Mouse (Mus musculus): ENCODE data around the gene Pla2g6. TPM values are rescaled to one million over a fixed set of nuclear protein-coding genes. Genes with fewer than 3 reads are reported as not detected.

The Pla2g6 gene
- total RNA-seq, 2 experiments from 2014 or later = 8.1 to 8.7 TPM

DNA sequence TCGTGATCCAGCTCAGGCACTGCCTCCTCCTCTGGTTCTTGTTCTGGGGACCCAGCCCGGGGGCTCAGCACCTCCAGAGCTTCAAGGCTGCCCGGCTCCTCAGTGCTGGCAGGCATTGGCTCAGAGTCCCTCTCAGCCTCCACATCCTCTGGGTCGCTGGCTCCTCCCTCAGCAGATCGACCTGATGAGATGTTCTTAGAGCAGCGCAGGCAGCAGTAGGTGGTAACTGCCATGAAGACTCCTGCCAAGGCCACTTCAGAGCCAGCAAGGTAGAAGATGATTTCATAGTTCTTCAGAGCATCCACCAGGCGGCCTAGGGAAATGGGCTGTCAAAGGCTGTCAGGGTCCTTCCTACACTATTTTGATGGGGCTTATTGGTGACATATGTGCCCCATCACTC lies 77.0 kb downstream of the Pla2g6 start:
- DNase-seq = no peak
- intact Hi-C loops (cut with DNase I) = no loop called here

DNA sequence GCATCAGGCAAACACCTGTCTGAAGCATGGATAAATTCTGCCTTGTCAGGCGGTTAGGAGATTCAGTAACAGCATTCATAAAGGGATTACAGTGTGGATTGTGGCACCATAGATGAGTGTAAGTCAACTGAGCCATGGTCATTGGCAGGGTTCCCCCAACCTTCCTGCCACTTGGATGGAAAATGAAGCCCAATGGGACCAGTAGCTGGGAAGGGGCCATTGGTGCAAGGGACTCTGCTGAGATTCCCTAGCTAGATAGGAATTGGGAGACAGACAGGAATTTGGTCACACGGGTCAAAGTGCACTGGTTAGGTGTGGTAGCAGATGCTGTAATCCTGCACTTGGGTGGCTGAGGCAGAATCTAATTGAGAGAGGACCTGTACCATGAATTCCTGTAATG lies 78.0 kb downstream of the Pla2g6 start:
- DNase-seq = no peak
- intact Hi-C loops (cut with DNase I) = no loop called here

DNA sequence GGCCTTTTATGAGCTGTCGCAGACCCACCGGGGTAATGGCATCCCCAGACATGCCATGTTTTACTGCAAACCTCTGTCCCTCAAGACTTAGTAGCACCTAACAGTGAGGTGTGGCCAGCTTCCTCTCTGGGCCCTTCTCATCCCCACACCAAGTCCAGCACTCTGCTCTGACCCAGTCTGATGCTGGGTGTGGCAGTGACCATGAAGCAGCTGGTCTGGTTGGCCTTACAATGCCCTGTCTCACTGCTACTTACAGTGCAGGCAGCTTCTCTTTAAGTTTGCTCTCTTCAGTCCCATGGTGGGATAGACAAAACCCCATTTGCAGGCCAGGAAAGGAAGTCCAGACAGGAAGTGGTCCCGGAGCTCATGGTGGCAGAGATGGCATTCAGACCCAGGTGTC lies 82.9 kb downstream of the Pla2g6 start:
- intact Hi-C loops (cut with DNase I) = no loop called here
- DNase-seq = no peak

DNA sequence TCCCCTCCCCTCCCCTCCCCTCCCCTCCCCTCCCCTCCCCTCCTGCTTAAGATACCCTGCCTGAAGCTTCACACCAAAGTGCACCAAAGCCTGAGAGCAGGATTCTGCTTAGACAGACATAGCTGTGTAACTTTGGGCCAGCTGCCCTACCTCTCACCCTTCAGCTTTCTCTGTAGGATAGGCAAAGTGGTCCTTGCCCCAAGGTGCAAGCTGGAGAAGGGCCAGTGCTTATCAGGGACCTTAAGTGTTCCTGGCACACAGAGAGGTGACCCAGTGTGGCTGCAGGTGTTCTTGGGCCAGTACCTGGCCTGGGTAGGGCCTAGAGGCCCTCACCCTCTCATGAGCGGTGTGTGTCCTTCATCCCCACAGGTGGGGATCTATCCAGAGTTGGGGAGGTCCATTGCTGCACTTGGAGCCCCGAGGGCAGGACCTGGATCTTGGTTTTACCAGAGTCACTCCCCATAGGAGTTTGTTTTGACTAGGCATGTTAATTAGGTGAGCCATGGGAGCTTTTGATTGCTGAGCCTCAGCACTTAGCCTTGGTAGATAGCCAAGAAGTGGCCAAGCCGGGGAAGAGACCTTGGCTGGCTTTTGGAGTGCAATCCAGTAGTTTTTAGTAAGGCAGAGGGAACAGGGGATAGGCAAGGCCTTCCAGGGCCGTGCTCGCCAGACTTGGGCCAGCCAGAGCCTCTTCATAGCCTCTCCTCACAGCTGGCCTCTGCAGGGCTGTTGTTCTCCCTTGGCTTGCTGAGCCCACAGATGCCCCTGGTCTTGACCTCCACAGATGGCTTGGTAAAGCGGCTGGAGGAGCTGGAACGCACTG lies 83.9 kb downstream of the Pla2g6 start:
- intact Hi-C loops (cut with DNase I) = loop anchor here (5.0 kb wide), 3 partner anchors 38 to 363 kb away; partner anchors contain the start of genes Dmc1 and Maff
- peak in 1 of 2 experiments; percentile 41 for DNase-seq

DNA sequence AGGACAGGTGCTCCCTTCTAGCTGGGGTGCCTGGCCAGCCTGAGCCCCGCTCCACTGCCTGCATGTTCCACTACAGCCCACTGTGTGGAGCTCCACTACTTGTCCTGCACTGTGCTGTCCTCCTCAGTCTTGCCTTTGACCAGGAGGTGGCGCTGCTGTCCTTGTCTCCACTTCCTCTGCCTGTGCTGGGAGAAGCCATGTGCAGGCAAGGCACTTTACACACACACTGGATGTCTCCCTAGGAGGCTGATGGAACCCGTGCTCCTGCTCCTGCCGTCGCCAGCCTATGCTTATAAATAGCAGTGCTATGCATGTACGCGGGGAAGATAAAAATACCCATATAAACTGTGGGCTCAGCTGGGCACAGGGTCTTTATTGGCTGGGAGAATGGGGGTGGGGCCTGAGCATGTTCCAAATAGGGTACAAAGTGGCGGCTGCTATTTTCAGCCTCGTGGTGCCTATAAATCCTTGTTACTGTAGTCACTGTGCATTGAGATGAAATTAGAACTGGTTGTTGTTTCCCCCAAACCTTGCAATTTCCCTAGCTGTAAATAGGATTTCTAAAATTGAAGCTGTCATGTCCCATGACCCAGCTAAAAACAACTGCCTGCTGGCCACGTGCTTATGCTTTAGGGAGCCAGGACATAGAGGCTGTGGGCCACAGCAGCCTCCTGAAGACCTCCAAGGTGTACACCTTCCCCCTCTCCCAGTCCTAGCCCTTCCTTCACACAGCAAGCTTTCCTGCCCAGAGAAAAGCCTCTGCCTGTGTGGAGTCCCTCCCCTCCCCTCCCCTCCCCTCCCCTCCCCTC lies 84.8 kb downstream of the Pla2g6 start:
- intact Hi-C loops (cut with DNase I) = loop anchor here (1.0 to 5.0 kb wide), 6 partner anchors 39 to 364 kb away; partner anchors contain the start of genes Dmc1, Maff and Tmem184b
- DNase-seq = peak; percentile 95 to 96

DNA sequence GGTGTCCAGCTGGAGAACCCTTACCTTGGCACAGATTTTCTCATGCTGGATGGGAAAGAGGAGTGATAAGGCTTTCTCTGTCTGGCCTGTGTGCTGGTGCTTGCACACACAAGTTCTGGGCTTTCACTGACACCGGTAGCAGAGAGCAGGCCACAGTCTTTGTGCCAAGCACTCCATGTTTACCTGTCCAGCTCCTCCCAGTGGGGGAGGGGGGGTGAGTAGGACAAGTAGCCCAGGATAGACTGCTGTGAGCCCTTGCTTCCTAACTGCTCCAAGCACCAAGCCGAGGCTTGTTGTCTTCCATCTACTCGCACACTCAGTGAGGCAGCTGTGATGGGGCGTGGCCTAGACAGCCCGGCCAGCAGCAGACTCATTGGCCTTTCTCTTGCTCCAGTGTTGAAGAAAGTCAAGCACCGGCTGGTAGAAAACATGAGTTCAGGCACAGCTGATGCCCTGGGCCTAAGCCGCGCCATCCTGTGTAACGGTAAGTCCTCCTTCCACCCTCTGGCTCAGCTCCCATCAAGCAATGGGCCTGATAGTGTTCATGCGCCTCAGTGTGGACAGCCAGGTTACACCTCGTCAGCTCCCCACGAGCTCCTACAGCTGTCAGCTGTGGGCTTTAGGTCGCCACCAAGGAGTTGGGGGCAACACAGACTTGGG lies 85.5 kb downstream of the Pla2g6 start:
- intact Hi-C loops (cut with DNase I) = loop anchor here (1.0 to 5.0 kb wide), 6 partner anchors 40 to 365 kb away; partner anchors contain the start of genes Dmc1, Maff and Tmem184b
- DNase-seq = no peak

DNA sequence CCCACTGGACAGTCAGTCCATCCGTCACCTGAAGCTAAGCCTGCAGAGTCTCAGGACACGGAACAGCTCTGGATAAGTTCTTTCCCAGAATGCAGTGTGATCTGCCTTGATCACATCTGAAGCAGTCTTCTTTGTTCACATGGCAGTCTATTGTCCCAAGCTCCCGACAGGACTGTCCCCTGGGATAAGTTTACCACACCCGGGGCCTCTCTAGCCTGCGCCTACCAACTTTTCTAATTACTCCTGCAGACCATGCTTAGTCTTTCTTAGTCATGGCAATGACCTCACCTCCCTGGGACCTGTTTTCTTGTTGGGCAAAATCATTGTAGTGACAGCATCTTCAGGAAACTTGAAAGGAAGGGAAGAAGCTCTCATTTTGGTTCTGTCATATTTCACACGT lies 90.2 kb downstream of the Pla2g6 start:
- intact Hi-C loops (cut with DNase I) = no loop called here
- DNase-seq = no peak

Small RNA genes lying within 50 kb of the gene (microRNA-seq; reads per million reads assigned to microRNA genes)
- gene Mir1943 (ENCODE audit: borderline number of aligned reads in 2 of 2) = 6.5 to 7.4 reads per million in 2 experiments

Other genes with a start within 250 kb of the Pla2g6 start
- gene Micall1, start 219.5 kb downstream of the Pla2g6 start, total RNA-seq (2021) = 10 to 100 TPM; 39.0 to 50.1 TPM
- 100 to 1,000 TPM; 132 to 146 TPM for gene Polr2f, start 187.4 kb downstream of the Pla2g6 start, total RNA-seq (2021)
- gene 1700088E04Rik, start 187.1 kb downstream of the Pla2g6 start, total RNA-seq (2021) = 1 to 10 TPM; 1.3 to 2.8 TPM
- 1 to 10 TPM; 1.4 to 1.6 TPM for gene Sox10, start 163.2 kb downstream of the Pla2g6 start, total RNA-seq (2021)
- 10 to 100 TPM; 22.4 to 24.1 TPM for gene Pick1, start 99.2 kb downstream of the Pla2g6 start, total RNA-seq (2021)
- gene Gm49486, start 99.0 kb downstream of the Pla2g6 start, total RNA-seq (2021) = under 1 TPM; 0.89 to 0.95 TPM
- gene Slc16a8, start 73.6 kb downstream of the Pla2g6 start, total RNA-seq (2021) = under 1 TPM; 0.53 to 0.62 TPM
- gene Baiap2l2, start 42.9 kb downstream of the Pla2g6 start, total RNA-seq (2021) = under 1 TPM in 1 of 2 experiments, not detected in 1; 0.50 TPM
- gene Maff, start 18.2 kb upstream of the Pla2g6 start, total RNA-seq (2021) = 10 to 100 TPM in 1 of 2 experiments, 1 to 10 TPM in 1; 9.0 to 10.5 TPM
- 10 to 100 TPM; 37.0 to 43.0 TPM for gene Tmem184b, start 75.2 kb upstream of the Pla2g6 start, total RNA-seq (2021)
- 10 to 100 TPM; 55.8 to 60.5 TPM for gene Csnk1e, start 127.2 kb upstream of the Pla2g6 start, total RNA-seq (2021)
- gene Kcnj4, start 176.9 kb upstream of the Pla2g6 start, total RNA-seq (2021) = under 1 TPM in 1 of 2 experiments, not detected in 1; 0.11 TPM
- gene Kdelr3, start 188.0 kb upstream of the Pla2g6 start, total RNA-seq (2021) = 1 to 10 TPM; 6.5 to 7.2 TPM
- 10 to 100 TPM; 84.7 to 86.5 TPM for gene Ddx17, start 218.4 kb upstream of the Pla2g6 start, total RNA-seq (2021)